Mouse (Mus musculus) cerebellum, adult 18-20 months (tissue): Measurements from ENCODE around the gene Pvalb.

Experiments
- DNase-seq, 2 experiments: peaks; one replicate each; pipeline ENCODE4 v3.0.0; 2021

Gene Pvalb

DNA sequence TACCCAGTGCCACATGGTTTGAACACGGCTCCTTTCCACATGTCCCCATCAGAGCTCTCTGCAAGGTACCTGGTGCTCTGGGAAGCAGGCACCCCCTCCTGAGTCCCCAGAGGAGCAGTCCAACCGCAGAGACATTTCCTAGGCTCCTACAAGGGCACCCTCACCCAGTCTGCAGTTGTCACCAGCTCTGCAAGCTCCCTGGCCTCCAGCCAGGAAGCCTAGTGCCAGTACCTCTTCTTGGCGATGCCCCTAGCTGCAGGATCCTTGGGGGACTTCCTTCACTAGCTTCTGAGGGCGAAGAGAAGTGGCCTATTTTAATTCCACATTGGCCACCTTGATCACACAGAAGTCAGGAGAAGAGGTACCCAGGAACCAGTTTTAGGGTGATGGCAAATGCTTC is 48.4 kb downstream of the Pvalb start:
- no peak for DNase-seq

DNA sequence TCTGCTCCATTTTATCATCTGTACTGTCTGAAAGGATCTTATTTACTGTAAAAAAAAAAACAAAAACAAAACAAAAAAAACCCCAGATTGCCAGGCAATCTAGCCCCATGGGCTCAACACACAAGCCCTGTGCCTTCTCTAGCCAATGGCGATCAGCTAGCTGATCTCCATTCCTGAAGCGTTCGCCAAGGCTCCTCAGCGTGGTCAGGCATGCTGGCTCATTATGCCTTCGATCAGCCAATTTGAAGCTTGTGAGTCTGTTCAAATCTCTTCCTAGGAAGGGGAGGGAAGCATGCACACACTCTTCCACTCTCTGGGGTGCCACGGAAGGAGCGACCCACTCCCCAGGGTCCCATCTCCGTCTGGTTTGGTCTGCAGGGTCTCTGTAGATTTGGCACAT is 48.9 kb downstream of the Pvalb start:
- DNase-seq: no peak

DNA sequence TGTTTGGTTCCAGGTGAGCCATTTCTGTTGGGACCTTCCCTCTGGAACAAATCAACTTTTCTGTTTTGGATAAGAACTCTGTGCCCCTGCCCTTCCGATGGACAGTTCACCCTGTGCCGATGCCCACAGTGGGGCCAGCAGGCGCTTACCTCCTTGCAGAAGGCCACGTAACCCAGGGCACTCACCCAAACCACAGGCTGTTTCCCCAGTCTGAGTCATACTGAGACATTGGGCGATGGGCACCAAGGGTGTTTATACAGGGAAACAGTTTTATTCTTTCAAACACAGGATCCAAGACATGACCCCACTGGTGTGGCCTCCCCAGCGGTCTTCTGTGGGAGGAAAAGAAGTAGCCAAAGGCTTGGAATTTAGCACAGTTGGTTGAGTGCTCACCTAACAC is 50.8 kb downstream of the Pvalb start:
- no peak for DNase-seq

DNA sequence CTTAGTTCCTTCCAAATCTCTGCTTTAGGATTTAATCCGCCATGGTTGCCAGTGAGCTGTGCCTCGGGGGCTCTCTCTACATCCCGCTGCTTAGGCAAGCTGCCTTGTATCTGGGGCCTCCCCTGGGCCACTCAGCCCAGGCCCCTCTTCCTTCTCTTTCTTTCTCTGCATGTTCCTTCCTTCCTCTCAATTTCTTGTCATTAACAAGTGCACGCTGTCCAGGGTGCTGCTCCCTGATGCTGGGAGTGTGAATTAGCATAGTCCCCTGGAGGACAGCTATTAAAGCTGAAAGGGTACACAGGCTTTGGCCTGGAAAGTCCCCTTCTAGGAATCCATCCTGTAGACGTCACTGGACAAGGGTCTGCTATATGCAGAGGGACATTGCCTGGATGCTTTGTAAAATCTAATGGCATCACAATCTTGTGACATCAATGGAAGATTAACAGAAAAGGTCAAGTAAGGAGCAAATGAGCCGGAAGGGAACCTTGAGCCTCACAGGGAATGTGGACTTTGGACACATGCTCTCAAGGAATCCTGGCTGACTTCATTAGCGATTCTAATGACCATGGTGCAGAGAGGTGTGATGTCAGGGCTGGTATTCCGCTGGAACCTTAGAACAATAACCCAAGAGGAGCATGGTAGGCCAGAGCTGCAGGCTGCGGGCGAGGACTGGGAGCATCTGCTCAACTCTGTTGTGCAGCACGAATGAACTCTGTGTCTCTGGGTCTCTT is 53.0 kb downstream of the Pvalb start:
- no peak for DNase-seq

DNA sequence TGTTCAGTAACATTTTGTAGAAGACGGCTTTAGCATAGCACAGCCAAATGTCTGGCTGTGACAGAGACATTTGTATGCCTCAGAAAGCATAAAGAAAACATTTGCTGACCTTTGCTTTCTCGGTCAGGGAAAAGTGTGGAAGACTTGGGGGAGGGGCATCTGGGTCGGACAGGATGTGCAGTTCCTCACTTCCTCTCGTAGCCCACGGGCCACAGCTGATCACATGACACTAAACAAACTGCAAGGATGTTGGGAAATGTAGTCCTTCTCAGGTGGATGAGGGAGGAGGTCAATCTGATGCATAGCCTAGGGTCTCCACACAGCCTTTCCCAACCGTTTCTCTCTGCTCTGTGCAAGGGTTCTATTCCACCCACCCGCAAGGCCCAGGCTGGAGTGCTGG is 57.6 kb downstream of the Pvalb start:
- no peak for DNase-seq
